Mouse (Mus musculus): Measurements from ENCODE around the gene Atf3. TPM values are rescaled to one million over a fixed set of nuclear protein-coding genes. Genes with fewer than 3 reads are reported as not detected.

Gene Atf3
- polyA plus RNA-seq, 1 experiment from 2014 or later = 8.2 TPM

DNA sequence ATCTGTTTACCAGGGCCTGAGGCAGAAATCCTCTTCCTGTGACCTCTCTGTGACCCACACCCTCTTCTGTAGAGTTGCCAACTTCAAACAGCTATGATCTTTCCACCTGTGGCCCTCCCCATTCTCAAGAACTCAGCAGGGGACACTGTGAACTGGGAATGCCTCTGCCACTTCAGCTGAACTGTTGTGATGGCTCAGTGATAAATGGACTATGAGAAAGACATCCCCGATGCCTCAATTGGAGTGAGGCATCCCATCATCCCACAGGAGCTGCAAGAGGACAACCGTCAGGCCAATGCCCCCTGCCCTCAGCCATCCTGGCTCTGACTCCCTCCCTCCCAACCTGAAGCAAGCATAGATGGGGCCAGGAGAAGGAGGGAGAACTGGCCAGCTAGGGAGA, 40.1 kb upstream of the Atf3 start:
- 37% methylated on average over 2 of the region's 2 CpGs for WGBS
- H3K27ac ChIP-seq (ENCODE audit: low read length) = no peak overlapping the region
- ATAC-seq = no peak

GRCm38 (mm10) chr1:191257351-191257771, 39.5 kb upstream of the Atf3 start:
- H3K9ac ChIP-seq (replicated peaks; ENCODE audit: low read depth) = no peak overlapping the region
- DNase-seq (ENCODE audit: low spot score) = no peak
- no peak overlapping the region for H3K4me2 ChIP-seq (replicated peaks; ENCODE audit: low read depth, low read length)
- TF ChIP-seq CTCF (IDR thresholded peaks at IDR 0.05) = no peak
- no peak for TF ChIP-seq EP300 (IDR thresholded peaks at IDR 0.05)
- no peaks in the 10 kb centered on the region for H3K36me3 ChIP-seq (ENCODE audit: insufficient read depth, low read length)
- no peak overlapping the region for H3K27ac ChIP-seq (ENCODE audit: low read length)
- H3K27me3 ChIP-seq (replicated peaks; ENCODE audit: insufficient read depth, low read length) = no peaks in the 10 kb centered on the region
- WGBS = 49% methylated on average over 3 of the region's 3 CpGs
- H3K9me3 ChIP-seq (ENCODE audit: low read length) = no peaks in the 10 kb centered on the region
- H3K4me3 ChIP-seq (ENCODE audit: low read depth, low read length) = no peak overlapping the region
- ATAC-seq = no peak
- H3K4me1 ChIP-seq (ENCODE audit: insufficient read depth, low read depth, low read length) = peaks cover 11% of the 10 kb centered on the region; the same call in 1 of the 2 replicates

More for the DNA sequence above, 40.1 kb upstream of the Atf3 start:
- TF ChIP-seq EP300 (IDR thresholded peaks at IDR 0.05) (no peak), CTCF (IDR thresholded peaks at IDR 0.05) (no peak)
- no peak for DNase-seq (ENCODE audit: low spot score)
- Histone ChIP-seq H3K27me3 (replicated peaks; ENCODE audit: insufficient read depth, low read length) (no peaks in the 10 kb centered on the region), H3K4me1 (ENCODE audit: insufficient read depth, low read depth, low read length) (peaks cover 11% of the 10 kb centered on the region; the same call in 1 of the 2 replicates), H3K9ac (replicated peaks; ENCODE audit: low read depth) (no peak overlapping the region), H3K36me3 (ENCODE audit: insufficient read depth, low read length) (no peaks in the 10 kb centered on the region), H3K9me3 (ENCODE audit: low read length) (no peaks in the 10 kb centered on the region), H3K4me2 (replicated peaks; ENCODE audit: low read depth, low read length) (no peak overlapping the region), H3K4me3 (ENCODE audit: low read depth, low read length) (no peak overlapping the region)

DNA sequence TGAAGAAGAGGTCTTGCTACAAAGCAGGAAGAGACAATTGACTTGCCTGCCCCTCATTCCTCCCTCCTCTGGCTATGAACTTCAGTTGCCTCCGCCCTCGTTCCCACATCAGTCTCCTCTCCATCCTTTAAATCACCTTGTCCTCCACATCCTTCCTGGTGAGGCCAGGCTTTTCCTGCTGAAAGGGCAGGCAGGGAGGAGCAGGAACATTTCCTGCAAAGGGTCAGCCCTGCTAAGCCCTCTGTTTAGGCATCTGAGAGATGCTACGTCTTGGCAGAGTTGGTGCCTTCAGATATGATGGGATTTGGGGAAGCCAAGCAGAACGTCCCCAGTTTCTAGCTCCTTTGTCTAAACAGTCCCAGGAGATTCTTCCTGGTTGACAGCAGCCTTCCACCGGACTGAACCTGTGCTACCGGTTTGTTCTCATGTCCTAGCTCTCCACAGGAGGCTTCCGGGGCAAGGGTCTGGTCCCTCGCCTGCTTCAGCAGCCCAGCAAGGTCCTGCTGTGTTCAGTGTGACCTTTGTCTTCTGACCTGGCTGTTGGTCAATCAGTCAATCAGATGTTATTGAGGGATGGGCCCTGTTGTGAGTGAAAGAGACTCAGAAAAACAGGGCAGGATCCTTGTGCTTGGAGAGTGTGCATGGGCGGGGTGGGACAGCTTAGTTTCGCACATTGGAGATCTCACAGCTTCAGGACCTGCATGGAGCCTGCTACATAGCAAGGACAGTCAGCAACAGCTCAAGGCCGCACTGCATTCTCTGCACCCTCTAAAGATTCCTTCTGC, 38.9 kb upstream of the Atf3 start:
- Histone ChIP-seq H3K27me3 (replicated peaks; ENCODE audit: insufficient read depth, low read length) (no peaks in the 10 kb centered on the region), H3K4me3 (ENCODE audit: low read depth, low read length) (no peak overlapping the region), H3K27ac (ENCODE audit: low read length) (no peak overlapping the region), H3K4me2 (replicated peaks; ENCODE audit: low read depth, low read length) (no peak overlapping the region), H3K9me3 (ENCODE audit: low read length) (no peaks in the 10 kb centered on the region), H3K9ac (replicated peaks; ENCODE audit: low read depth) (no peak overlapping the region), H3K36me3 (ENCODE audit: insufficient read depth, low read length) (no peaks in the 10 kb centered on the region), H3K4me1 (ENCODE audit: insufficient read depth, low read depth, low read length) (peaks cover 11% of the 10 kb centered on the region; the same call in 1 of the 2 replicates)
- no peak for TF ChIP-seq CTCF (IDR thresholded peaks at IDR 0.05)
- TF ChIP-seq EP300 (IDR thresholded peaks at IDR 0.05) = peak; percentile 26; the same call in 1 of the 2 replicates
- DNase-seq (ENCODE audit: low spot score) (no peak), ATAC-seq (no peak)
- 45% methylated on average over 11 of the region's 11 CpGs for WGBS

DNA sequence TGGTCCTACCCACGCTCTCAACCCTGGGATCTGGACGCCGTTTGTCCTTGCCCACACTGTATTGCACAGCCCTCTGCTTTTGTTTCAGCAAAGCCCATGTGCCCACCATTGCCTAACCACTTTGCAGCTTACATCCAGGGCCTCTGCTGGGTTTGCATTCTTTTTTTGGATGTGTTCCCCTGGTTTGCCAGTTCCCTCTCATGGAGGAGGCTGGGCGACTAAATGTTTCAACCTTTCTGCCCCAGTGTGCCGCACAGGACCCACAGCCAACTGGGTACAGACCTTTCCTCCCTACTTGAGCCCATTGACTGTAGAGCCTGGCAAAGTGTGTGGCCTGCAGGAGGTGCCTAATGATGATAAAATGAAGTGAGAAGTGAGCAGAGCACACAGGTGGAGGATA, 38.3 kb upstream of the Atf3 start:
- no peaks in the 10 kb centered on the region for H3K36me3 ChIP-seq (ENCODE audit: insufficient read depth, low read length)
- no peak overlapping the region for H3K9ac ChIP-seq (replicated peaks; ENCODE audit: low read depth)
- H3K4me3 ChIP-seq (ENCODE audit: low read depth, low read length) = no peak overlapping the region
- H3K9me3 ChIP-seq (ENCODE audit: low read length) = no peaks in the 10 kb centered on the region
- TF ChIP-seq CTCF (IDR thresholded peaks at IDR 0.05) = no peak
- TF ChIP-seq EP300 (IDR thresholded peaks at IDR 0.05) = no peak
- H3K27ac ChIP-seq (ENCODE audit: low read length) = no peak overlapping the region
- ATAC-seq (no peak), DNase-seq (ENCODE audit: low spot score) (no peak)
- peaks cover 11% of the 10 kb centered on the region; the same call in 1 of the 2 replicates for H3K4me1 ChIP-seq (ENCODE audit: insufficient read depth, low read depth, low read length)
- 80% methylated on average over 5 of the region's 5 CpGs for WGBS
- no peaks in the 10 kb centered on the region for H3K27me3 ChIP-seq (replicated peaks; ENCODE audit: insufficient read depth, low read length)
- H3K4me2 ChIP-seq (replicated peaks; ENCODE audit: low read depth, low read length) = no peak overlapping the region

GRCm38 (mm10) chr1:191254448-191254847, 36.6 kb upstream of the Atf3 start:
- Histone ChIP-seq H3K9ac (replicated peaks; ENCODE audit: low read depth) (no peak overlapping the region), H3K27me3 (replicated peaks; ENCODE audit: insufficient read depth, low read length) (no peaks in the 10 kb centered on the region), H3K36me3 (ENCODE audit: insufficient read depth, low read length) (no peaks in the 10 kb centered on the region), H3K27ac (ENCODE audit: low read length) (no peak overlapping the region), H3K4me3 (ENCODE audit: low read depth, low read length) (no peak overlapping the region), H3K4me2 (replicated peaks; ENCODE audit: low read depth, low read length) (no peak overlapping the region), H3K9me3 (ENCODE audit: low read length) (no peaks in the 10 kb centered on the region), H3K4me1 (ENCODE audit: insufficient read depth, low read depth, low read length) (peaks cover 10% of the 10 kb centered on the region; the same call in 1 of the 2 replicates)
- DNase-seq (ENCODE audit: low spot score) (peak; percentile 87), ATAC-seq (peak; percentile 94)
- TF ChIP-seq CTCF (IDR thresholded peaks at IDR 0.05) (peak; percentile 34; the same call in 1 of the 2 replicates), EP300 (IDR thresholded peaks at IDR 0.05) (peak; percentile 26; the same call in 1 of the 2 replicates)
- WGBS = 18% methylated on average over 5 of the region's 5 CpGs

DNA sequence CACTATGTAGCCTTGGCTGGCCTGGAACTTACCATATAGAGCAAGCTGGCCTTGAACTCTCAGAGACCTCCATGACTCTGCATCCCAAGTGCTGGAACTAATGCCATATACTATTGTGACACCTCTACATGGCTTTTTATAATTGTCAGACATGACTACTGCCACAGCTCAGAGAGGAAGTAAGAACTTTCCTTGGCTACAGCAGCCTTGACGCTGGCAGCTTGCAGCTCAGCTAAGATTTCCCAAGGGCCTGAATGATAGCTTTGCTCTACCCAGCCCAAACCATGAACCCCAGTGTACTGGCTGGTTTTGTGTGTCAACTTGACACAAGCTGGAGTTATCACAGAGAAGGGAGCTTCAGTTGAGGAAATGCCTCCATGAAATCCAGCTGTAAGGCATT, 35.8 kb upstream of the Atf3 start:
- Histone ChIP-seq H3K4me3 (ENCODE audit: low read depth, low read length) (no peak overlapping the region), H3K27me3 (replicated peaks; ENCODE audit: insufficient read depth, low read length) (no peaks in the 10 kb centered on the region), H3K4me1 (ENCODE audit: insufficient read depth, low read depth, low read length) (peaks cover 5% of the 10 kb centered on the region; the same call in 1 of the 2 replicates), H3K27ac (ENCODE audit: low read length) (no peak overlapping the region), H3K9me3 (ENCODE audit: low read length) (no peaks in the 10 kb centered on the region), H3K9ac (replicated peaks; ENCODE audit: low read depth) (no peak overlapping the region), H3K36me3 (ENCODE audit: insufficient read depth, low read length) (no peaks in the 10 kb centered on the region), H3K4me2 (replicated peaks; ENCODE audit: low read depth, low read length) (no peak overlapping the region)
- DNase-seq (ENCODE audit: low spot score) (peak; percentile 23), ATAC-seq (no peak)
- 50% methylated on average over 1 of the region's 1 CpGs for WGBS
- TF ChIP-seq CTCF (IDR thresholded peaks at IDR 0.05) (no peak), EP300 (IDR thresholded peaks at IDR 0.05) (no peak)

All from lung, postnatal 0 days (tissue).